Mouse (Mus musculus) heart, postnatal 0 days (tissue): Measurements from ENCODE around the gene Nhsl1. TPM values are rescaled to one million over a fixed set of nuclear protein-coding genes. Genes with fewer than 3 reads are reported as not detected.
"Not testable (repeated sequence)": the region's sequence is repeated elsewhere in the genome, so short reads cannot be mapped to it uniquely, and the experiment has no call there.

Experiments
- ATAC-seq: fragments of 200-750 bp; cut with Nextera tagmentation; 2 replicates; pipeline ENCODE4 v1.8.0; 2017; ENCODE audit warnings: low read depth, moderate number of reproducible peaks, moderate library complexity; ENCODE audit not compliant: insufficient read depth
- DNase-seq: peaks from one replicate; pipeline ENCODE4 v3.0.0-alpha.2; 2016; ENCODE audit warnings: low spot score
- H3K27ac ChIP-seq: fragments of 300-500 bp; sonication (generic); 2 replicates; pipeline ENCODE4 v1.5.1; 2014; ENCODE audit warnings: low read depth, mild to moderate bottlenecking
- H3K27me3 ChIP-seq: fragments of 300-500 bp; sonication (generic); 2 replicates; pipeline ENCODE4 v1.6.1; 2014; ENCODE audit warnings: low read length, mixed read lengths; ENCODE audit not compliant: control insufficient read depth, insufficient read depth
- H3K36me3 ChIP-seq: fragments of 300-500 bp; sonication (generic); replicated peaks from 2 replicates; pipeline ENCODE4 v1.6.1; 2014; ENCODE audit warnings: low read length, mixed read lengths; ENCODE audit not compliant: control insufficient read depth, insufficient read depth
- H3K4me1 ChIP-seq: fragments of 300-500 bp; sonication (generic); 2 replicates; pipeline ENCODE4 v1.6.1; 2014; ENCODE audit warnings: antibody characterized with exemption; ENCODE audit not compliant: control insufficient read depth, insufficient read depth
- H3K4me2 ChIP-seq: fragments of 300-500 bp; sonication (generic); 2 replicates; pipeline ENCODE4 v1.6.1; 2014; ENCODE audit warnings: low read depth, mild to moderate bottlenecking, low read length, moderate library complexity
- H3K4me3 ChIP-seq: fragments of 300-500 bp; sonication (generic); 2 replicates; pipeline ENCODE4 v1.5.1; 2014; ENCODE audit warnings: low read depth, low read length
- H3K9ac ChIP-seq: fragments of 300-500 bp; sonication (generic); replicated peaks from 2 replicates; pipeline ENCODE4 v1.6.1; 2014; ENCODE audit warnings: low read depth, low read length, mixed read lengths
- H3K9me3 ChIP-seq: fragments of 300-500 bp; sonication (generic); replicated peaks from 2 replicates; pipeline ENCODE4 v1.6.1; 2016; ENCODE audit warnings: low read length; ENCODE audit not compliant: control insufficient read depth
- CTCF ChIP-seq: IDR thresholded peaks from 2 replicates; pipeline ENCODE4 v1.5.1; 2016; ENCODE audit warnings: antibody characterized with exemption, control low read depth, low read depth
- EP300 ChIP-seq: IDR thresholded peaks from 2 replicates; pipeline ENCODE4 v1.6.1; 2016; ENCODE audit warnings: antibody characterized with exemption, low read depth
- WGBS: fragments of 180-500 bp; shearing (Covaris S2); extraction: QIAGEN DNeasy Blood & Tissue Kit; methylation state at CpG from one replicate; pipeline ENCODE4 v1.1.7; 2014; 5-methylcytosine and 5-hydroxymethylcytosine counted together
- polyA plus RNA-seq: library from polyadenylated mRNA; unstranded; fragments of >200 nt; fragmentation: Nextera tagmentation; extraction: Ambion mirVana; gene quantifications from 2 replicates; pipeline ENCODE4 v1.2.1, GENCODE M21; 2015
- total RNA-seq: library from RNA; depleted of rRNA; stranded (reverse); fragments of >200 nt; gene quantifications from 2 replicates; pipeline ENCODE4 v1.2.3, GENCODE M21; 2014; ENCODE audit warnings: low replicate concordance; rRNA removed

Nhsl1 gene
- total and polyA plus RNA-seq, 2 experiments from 2014 or later, result 8.8 to 20.1 TPM

DNA sequence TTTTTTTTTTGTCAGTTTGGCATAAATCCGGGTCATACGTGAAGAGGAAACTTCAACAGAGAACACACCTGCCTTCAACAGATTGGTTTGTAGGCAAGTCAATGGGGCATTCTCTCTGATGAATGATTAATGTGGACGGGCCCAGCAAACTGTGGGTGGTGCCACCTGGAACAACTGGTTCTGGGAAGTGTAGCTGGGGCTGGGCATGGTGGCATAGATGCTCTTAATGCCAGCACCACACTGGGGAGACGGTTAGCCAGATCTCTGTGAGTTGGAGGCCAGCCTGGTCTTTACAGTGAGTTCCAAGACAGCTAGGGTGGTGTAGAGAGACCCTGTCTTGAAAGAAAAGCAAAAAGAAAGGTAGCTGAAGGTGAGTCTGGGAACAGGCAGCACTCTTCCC is 228.6 kb downstream of the Nhsl1 start:
- no peak for ATAC-seq
- no peak overlapping the region for H3K9ac ChIP-seq
- no peaks in the 10 kb centered on the region for H3K36me3 ChIP-seq
- H3K4me3 ChIP-seq, result no peak overlapping the region
- H3K27ac ChIP-seq, result no peak overlapping the region
- DNase-seq, result no peak
- 86% methylated on average over 4 of the region's 4 CpGs for WGBS
- H3K4me1 ChIP-seq, result 0 out of 2 replicates have a peak, but pooled peaks cover 8% of the 10 kb centered on the region
- no peaks in the 10 kb centered on the region for H3K27me3 ChIP-seq
- H3K4me2 ChIP-seq, result no peak overlapping the region
- TF ChIP-seq CTCF (no peak), EP300 (no peak)
- H3K9me3 ChIP-seq, result no peaks in the 10 kb centered on the region

DNA sequence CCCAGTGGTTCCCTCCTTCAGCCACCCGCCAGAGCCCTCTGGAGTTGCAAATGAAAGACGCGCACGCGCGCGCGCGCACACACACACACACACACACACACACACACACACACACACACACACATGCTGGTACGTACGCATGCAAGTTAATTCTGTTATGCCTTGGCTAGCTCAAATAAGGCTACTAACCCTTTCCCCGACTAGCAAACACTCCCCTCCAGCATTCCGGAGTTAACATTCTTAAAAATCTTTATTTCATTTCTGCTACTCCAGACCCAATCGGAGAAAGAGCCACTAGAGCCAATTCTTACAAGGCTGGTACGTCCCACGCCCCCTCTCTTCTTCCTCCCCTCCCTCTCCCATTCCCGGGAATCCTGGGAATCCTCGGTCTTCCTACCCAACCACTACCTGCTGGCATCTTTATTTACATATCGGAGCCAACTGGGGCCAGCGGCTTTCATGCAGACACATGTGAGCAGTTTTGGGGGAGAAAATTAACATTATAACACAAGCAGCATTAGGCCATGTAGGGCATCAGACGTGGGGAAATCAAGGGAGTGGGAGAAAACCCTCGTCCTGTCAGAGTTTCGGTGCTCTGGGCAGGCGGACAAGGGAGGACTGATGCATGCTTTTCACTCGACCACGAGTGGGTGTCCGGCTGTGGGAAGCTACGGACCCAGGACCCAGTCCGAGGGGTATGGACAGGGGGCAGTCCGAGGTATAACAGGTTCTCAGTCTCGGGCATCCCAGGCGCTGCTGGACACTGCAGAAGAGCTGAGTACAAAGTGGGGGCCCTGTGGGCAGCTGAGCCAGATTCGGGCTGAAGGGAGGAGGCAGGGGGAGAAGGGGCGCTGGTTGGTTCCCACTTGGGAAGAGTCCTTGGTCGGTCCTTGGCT is 230.8 kb downstream of the Nhsl1 start:
- Histone ChIP-seq H3K36me3 (no peaks in the 10 kb centered on the region), H3K4me2 (peak overlapping the region; percentile 68), H3K9ac (no peak overlapping the region), H3K4me3 (peak overlapping the region; percentile 39), H3K27ac (no peak overlapping the region), H3K4me1 (0 out of 2 replicates have a peak, but pooled peaks cover 8% of the 10 kb centered on the region), H3K27me3 (no peaks in the 10 kb centered on the region), H3K9me3 (no peaks in the 10 kb centered on the region)
- WGBS, result 16% methylated on average over 35 of the region's 35 CpGs
- ATAC-seq (no peak), DNase-seq (no peak)
- TF ChIP-seq CTCF (no peak), EP300 (no peak)

- DNase-seq, H3K9me3 ChIP-seq, H3K4me1 ChIP-seq, H3K27ac ChIP-seq, H3K9ac ChIP-seq, H3K27me3 ChIP-seq, H3K4me2 ChIP-seq, H3K36me3 ChIP-seq, H3K4me3 ChIP-seq, ATAC-seq: not testable (repeated sequence)
- WGBS, result 70% methylated on average over 9 of the region's 9 CpGs
Observed at GRCm38 (mm10) chr10:18559076-18559475, 240.3 kb downstream of the Nhsl1 start.

DNA sequence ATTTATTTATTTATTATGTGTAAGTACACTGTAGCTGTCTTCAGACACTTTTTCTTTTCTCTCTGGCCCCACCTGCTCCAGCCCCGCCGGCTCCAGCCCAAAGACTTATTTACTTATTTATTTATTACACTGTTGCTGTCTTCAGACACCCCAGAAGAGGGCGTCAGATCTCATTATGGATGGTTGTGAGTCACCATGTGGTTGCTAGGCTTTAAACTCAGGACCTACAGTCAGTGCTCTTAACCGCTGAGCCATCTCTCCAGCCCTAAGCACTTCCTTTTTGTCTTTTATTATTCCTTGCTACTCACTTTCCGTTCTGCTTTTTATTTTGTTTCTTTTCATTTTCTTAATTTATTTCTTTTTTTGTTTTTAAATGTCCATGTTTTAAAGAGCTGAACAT is 242.7 kb downstream of the Nhsl1 start:
- DNase-seq (no peak), ATAC-seq (no peak)
- Histone ChIP-seq H3K4me2 (no peak overlapping the region), H3K9ac (no peak overlapping the region), H3K36me3 (no peaks in the 10 kb centered on the region), H3K4me3 (no peak overlapping the region), H3K27ac (no peak overlapping the region), H3K4me1 (no peaks in the 10 kb centered on the region), H3K9me3 (no peaks in the 10 kb centered on the region), H3K27me3 (no peaks in the 10 kb centered on the region; the same call in 1 of the 2 replicates)
- 58% methylated on average over 5 of the region's 5 CpGs for WGBS
- TF ChIP-seq CTCF (no peak), EP300 (no peak)

DNA sequence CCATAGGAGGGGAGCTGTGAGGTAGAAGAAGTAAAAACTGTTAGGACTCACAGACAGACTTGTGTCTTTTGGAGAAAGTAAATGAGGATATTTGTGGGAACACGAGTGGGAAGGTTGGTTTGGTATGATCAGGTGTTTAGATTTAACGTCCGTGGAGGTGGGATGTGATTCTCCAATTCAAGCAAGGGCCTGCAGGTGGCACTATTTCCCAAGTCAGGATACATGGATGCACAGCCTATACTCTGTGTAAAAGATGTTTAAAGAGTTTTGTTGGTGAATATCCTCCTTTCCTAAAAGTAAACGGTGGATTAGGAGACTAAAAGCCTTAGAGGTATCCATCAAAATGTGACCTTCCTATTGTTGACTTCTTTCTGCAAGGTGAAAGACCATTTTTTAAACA is 244.2 kb downstream of the Nhsl1 start:
- H3K36me3 ChIP-seq, result no peaks in the 10 kb centered on the region
- H3K9ac ChIP-seq, result no peak overlapping the region
- 2% methylated on average over 4 of the region's 4 CpGs for WGBS
- H3K9me3 ChIP-seq, result no peaks in the 10 kb centered on the region
- H3K4me1 ChIP-seq, result no peaks in the 10 kb centered on the region
- H3K27ac ChIP-seq, result no peak overlapping the region
- no peaks in the 10 kb centered on the region; the same call in 1 of the 2 replicates for H3K27me3 ChIP-seq
- no peak for DNase-seq
- TF ChIP-seq CTCF (peak; percentile 71), EP300 (no peak)
- H3K4me2 ChIP-seq, result no peak overlapping the region
- ATAC-seq, result no peak
- H3K4me3 ChIP-seq, result no peak overlapping the region

GRCm38 (mm10) chr10:18572581-18572980 is 253.8 kb downstream of the Nhsl1 start:
- DNase-seq (no peak), ATAC-seq (no peak)
- no peak overlapping the region for H3K9ac ChIP-seq
- no peak overlapping the region for H3K4me2 ChIP-seq
- WGBS, result 39% methylated on average over 2 of the region's 2 CpGs
- H3K4me1 ChIP-seq, result no peaks in the 10 kb centered on the region
- no peaks in the 10 kb centered on the region for H3K36me3 ChIP-seq
- no peak overlapping the region for H3K4me3 ChIP-seq
- no peak overlapping the region for H3K27ac ChIP-seq
- no peaks in the 10 kb centered on the region for H3K9me3 ChIP-seq
- no peak for TF ChIP-seq EP300
- TF ChIP-seq CTCF, result peak; percentile 58
- no peaks in the 10 kb centered on the region for H3K27me3 ChIP-seq

Other genes starting within 250 kb of the Nhsl1 start
- gene Ect2l, start 108.1 kb upstream of the Nhsl1 start, total RNA-seq, result not detected in 2 replicates
- 0.47 and 0.60 TPM in 2 replicates for gene Ect2l, start 108.1 kb upstream of the Nhsl1 start, polyA plus RNA-seq
- gene Ccdc28a, start 84.0 kb upstream of the Nhsl1 start, total RNA-seq, result 0.65 and 8.3 TPM in 2 replicates
- gene Ccdc28a, start 84.0 kb upstream of the Nhsl1 start, polyA plus RNA-seq, result 7.2 and 12.5 TPM in 2 replicates
- 5.4 and 8.7 TPM in 2 replicates for gene Hebp2, start 227.1 kb downstream of the Nhsl1 start, total RNA-seq
- 10.2 and 10.8 TPM in 2 replicates for gene Hebp2, start 227.1 kb downstream of the Nhsl1 start, polyA plus RNA-seq